Mouse (Mus musculus): ENCODE results near the gene Atp2b4.
A peak's percentile ranks its signal among the peaks of the same experiment; 100 is the strongest.
"Not testable (repeated sequence)": the region's sequence is repeated elsewhere in the genome, so short reads cannot be mapped to it uniquely, and the experiment has no call there.

Atp2b4 gene

GRCm38 (mm10) chr1:133694876-133695275 lies 106.0 kb downstream of the Atp2b4 start:
- DNase-seq (ENCODE audit: low spot score in 2 of 2) = no peak

- no peak for DNase-seq (ENCODE audit: low spot score in 2 of 2)
Observed at GRCm38 (mm10) chr1:133694301-133694700, 106.5 kb downstream of the Atp2b4 start.

GRCm38 (mm10) chr1:133693536-133694114 lies 107.2 kb downstream of the Atp2b4 start:
- DNase-seq (ENCODE audit: low spot score in 2 of 2) = no peak

- DNase-seq (ENCODE audit: low spot score in 2 of 2) = no peak
Observed at GRCm38 (mm10) chr1:133692195-133692594, 108.6 kb downstream of the Atp2b4 start.

- no peak for DNase-seq (ENCODE audit: low spot score in 2 of 2)
Observed at GRCm38 (mm10) chr1:133691046-133691445, 109.8 kb downstream of the Atp2b4 start.

- no peak for DNase-seq (ENCODE audit: low spot score in 2 of 2)
Observed at GRCm38 (mm10) chr1:133689897-133690296, 110.9 kb downstream of the Atp2b4 start, which contains the start of gene Lax1. Lax1 (minus strand) TSS chr1:133690108.

- no peak for DNase-seq (ENCODE audit: low spot score in 2 of 2)
Observed at GRCm38 (mm10) chr1:133688301-133688700, 112.5 kb downstream of the Atp2b4 start.

- no peak for DNase-seq (ENCODE audit: low spot score in 2 of 2)
Observed at GRCm38 (mm10) chr1:133685749-133686519, 114.9 kb downstream of the Atp2b4 start.

- DNase-seq (ENCODE audit: low spot score in 2 of 2) = no peak
Observed at GRCm38 (mm10) chr1:133671801-133672200, 129.0 kb downstream of the Atp2b4 start.

GRCm38 (mm10) chr1:133671266-133671665 lies 129.6 kb downstream of the Atp2b4 start:
- DNase-seq (ENCODE audit: low spot score in 2 of 2) = no peak

GRCm38 (mm10) chr1:133670776-133671175 lies 130.1 kb downstream of the Atp2b4 start:
- no peak for DNase-seq (ENCODE audit: low spot score in 2 of 2)

- DNase-seq (ENCODE audit: low spot score in 2 of 2) = no peak
Observed at GRCm38 (mm10) chr1:133670190-133670589, 130.7 kb downstream of the Atp2b4 start.

GRCm38 (mm10) chr1:133668618-133669017 lies 132.2 kb downstream of the Atp2b4 start:
- DNase-seq (ENCODE audit: low spot score in 2 of 2) = no peak

- DNase-seq (ENCODE audit: low spot score in 2 of 2) = no peak
Observed at GRCm38 (mm10) chr1:133667721-133668120, 133.1 kb downstream of the Atp2b4 start.

- DNase-seq (ENCODE audit: low spot score in 2 of 2) = not testable (repeated sequence)
Observed at GRCm38 (mm10) chr1:133665713-133666112, 135.1 kb downstream of the Atp2b4 start.

GRCm38 (mm10) chr1:133664203-133664970 lies 136.5 kb downstream of the Atp2b4 start:
- DNase-seq (ENCODE audit: low spot score in 2 of 2) = no peak

- no peak for DNase-seq (ENCODE audit: low spot score in 2 of 2)
Observed at GRCm38 (mm10) chr1:133663427-133663826, 137.4 kb downstream of the Atp2b4 start.

- no peak for DNase-seq (ENCODE audit: low spot score in 2 of 2)
Observed at GRCm38 (mm10) chr1:133662941-133663340, 137.9 kb downstream of the Atp2b4 start.

- peak; percentile 80 to 87 for DNase-seq (ENCODE audit: low spot score in 2 of 2)
Observed at GRCm38 (mm10) chr1:133661203-133661933, 139.5 kb downstream of the Atp2b4 start, which contains the start of gene Gm38394. Gm38394 (minus strand) TSS chr1:133661318.

- DNase-seq (ENCODE audit: low spot score in 2 of 2) = peak; percentile 40 to 50
Observed at GRCm38 (mm10) chr1:133660466-133661202, 140.2 kb downstream of the Atp2b4 start, which contains the start of gene Zbed6. Zbed6 (minus strand) TSS chr1:133660885.

GRCm38 (mm10) chr1:133658878-133659277 lies 142.0 kb downstream of the Atp2b4 start:
- no peak for DNase-seq (ENCODE audit: low spot score in 2 of 2)
